Mouse (Mus musculus): ENCODE measurements at regions not wholly inside any gene's neighbourhood (a gene's known extent, or its start where the extent isn't known, plus 50 kb on each side); places are given as distances from the start of the nearest gene placed in this dataset.

DNA sequence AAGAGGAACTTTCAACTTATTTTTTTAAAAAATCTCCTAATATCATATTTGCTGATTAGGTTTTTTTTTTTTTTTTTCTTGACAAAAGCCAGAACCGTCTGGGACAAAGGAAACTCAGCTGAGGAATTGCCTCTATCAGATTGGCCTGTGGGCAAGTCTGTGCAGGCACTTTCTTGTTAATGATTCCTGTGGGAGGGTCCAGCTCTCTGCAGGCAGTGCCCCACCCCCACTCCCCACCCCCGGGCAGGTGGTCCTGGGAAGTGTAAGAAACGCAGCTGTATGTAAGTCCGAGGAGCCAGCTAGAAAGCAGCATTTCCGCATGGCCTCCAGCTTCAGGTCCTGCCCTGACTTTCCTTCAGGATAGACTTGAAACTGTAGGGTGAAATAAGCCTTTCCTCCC is 377.7 kb downstream of the Sox2 start:
- no peak for DNase-seq

- DNase-seq, result no peak
Observed at GRCm38 (mm10) chr3:35029924-35030323, 379.7 kb downstream of the Sox2 start.

GRCm38 (mm10) chr3:35033587-35033986 is 383.4 kb downstream of the Sox2 start:
- no peak for DNase-seq

DNA sequence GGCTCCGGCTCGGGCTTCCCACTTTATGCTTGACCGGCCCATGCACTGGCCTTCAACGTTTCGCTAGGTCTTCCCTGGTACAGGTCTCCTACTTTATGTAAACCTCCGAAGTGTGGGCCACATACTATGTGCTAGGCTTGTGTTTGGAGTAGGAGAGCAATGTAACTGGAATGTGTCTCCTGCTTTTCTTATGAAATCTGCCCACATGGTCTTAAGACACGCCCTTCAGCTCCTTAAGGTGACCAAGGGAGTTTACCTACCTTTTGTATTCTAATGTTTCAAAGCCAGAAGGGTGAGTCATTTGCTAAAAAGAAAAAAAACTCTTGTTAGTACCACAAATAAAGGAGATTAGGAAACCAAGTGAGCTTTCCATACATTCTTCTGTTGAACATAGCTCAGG is 385.0 kb downstream of the Sox2 start:
- no peak for DNase-seq

- no peak for DNase-seq
Observed at GRCm38 (mm10) chr3:35043705-35044104, 393.5 kb downstream of the Sox2 start.

DNA sequence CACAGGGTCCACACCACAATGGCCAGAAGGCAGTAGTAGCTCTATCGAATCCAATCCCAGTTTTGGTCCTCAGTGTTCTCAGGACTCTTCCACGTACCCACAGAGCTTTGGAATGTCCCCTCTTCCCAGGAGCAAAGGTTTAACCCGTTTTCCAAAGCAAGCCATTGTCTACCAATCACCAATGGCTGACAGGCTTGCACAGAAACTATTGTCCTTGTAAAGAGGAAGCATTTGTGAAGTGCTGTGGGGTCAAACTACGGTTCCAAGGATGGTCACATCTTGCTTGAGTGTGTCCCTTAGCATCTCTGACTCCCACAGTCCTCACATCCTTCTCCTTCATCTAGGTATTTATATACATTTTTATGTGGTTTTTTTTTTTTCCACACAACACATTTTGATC is 409.2 kb downstream of the Sox2 start:
- DNase-seq, result no peak

GRCm38 (mm10) chr3:35060042-35060441 is 409.8 kb downstream of the Sox2 start:
- DNase-seq, result no peak

DNA sequence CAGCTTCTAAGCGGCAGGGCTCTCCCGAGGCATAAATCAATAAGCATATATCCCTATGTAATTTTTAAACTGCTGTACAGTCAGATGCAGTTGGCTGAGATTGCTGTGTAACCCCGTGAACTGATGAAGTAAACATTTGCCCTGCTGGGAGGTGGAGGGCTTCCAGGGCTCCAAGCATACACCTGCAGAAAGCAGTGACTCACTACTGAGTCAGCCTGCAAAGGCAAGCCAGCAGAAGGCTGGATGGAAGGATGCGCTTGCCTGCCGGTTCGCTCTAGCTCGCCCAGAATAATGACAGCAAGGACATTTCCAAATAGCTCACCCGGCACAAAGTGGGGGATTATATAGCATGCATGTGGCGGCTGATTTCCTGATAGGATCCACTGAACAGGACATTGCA is 416.6 kb downstream of the Sox2 start:
- no peak for DNase-seq

- DNase-seq, result no peak
Observed at GRCm38 (mm10) chr3:35068586-35068985, 418.4 kb downstream of the Sox2 start.

DNA sequence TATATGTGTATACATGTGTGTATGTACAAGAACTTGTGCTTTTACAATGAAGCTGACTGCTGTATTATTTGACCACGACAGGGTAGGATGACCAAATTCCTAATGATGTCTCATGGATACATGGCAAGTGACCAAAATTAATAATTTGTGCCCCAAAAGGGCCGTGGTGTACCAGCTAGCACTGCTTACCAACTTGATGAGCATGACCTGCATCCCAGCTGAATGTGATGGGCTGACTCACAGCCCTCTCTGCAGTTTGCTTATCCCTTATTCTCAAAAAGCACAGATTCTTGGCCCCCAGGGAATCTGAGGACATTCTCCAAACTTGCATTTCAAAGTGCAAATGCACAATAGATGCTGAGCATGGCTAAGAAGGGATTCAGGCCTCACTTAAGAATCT is 420.8 kb downstream of the Sox2 start:
- no peak for DNase-seq

DNA sequence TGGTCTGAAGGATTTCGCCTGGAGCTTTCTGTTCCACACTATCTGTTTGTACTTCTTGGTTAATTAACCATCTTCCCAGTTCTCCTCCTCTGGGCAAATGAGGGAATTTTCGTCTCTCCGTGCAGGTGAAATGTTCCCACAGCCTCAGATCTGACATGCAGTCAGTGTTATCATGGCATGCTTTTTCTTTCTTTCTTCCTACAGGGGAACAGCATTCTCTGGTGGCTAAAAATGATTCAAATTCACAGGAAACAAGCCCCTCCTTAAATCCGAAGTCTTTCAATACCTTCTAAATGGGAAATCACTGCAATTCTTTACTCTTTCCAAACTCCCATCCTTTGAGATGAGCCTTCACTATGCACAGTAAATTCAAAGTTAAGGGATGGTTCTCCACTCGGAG is 429.7 kb downstream of the Sox2 start:
- DNase-seq, result no peak

GRCm38 (mm10) chr3:35084091-35084867 is 434.1 kb downstream of the Sox2 start:
- DNase-seq, result no peak

GRCm38 (mm10) chr3:35088241-35089080 is 438.3 kb downstream of the Sox2 start:
- DNase-seq, result peak; percentile 12

- DNase-seq, result peak; percentile 7
Observed at GRCm38 (mm10) chr3:35090496-35091133, 440.4 kb downstream of the Sox2 start.

GRCm38 (mm10) chr3:35093001-35093400 is 442.8 kb downstream of the Sox2 start:
- DNase-seq, result no peak

DNA sequence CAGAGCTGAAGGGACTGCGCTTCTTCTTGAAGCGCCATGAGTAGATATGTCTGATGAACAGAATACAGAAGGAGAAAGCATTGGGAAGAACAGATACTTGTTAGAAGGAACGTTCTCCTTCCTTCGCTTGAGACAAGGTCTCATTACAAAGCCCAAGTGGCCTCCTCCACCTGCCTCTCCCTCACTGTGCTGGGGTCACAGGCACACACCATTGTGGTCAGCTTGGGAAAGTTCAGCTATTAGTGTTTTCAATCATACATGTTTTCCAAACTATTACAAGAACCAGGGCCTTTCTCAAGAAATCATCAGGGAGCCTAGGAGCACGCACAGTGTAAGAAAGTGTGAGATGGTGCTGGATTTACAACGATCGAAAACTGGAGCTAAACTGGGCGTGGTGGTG is 445.0 kb downstream of the Sox2 start:
- DNase-seq, result no peak

DNA sequence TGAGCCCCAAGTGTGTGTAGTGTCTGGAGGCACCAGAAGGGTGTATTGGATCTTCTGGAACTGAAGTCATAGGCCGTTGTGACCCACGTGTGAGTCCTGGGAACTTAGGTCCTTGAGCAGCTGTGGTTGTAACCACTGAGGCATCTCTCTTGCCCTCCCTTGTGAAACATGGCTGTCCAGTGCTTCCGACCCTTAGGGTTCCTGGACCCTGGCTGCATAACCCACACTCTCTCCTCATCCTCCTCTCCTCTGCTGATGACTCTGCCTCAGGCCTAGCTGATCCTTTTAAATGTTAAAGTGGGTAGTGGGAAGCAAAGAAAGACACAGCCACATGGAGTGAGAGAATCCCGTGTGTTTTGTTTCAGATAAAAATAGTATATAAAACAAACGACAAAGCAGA is 446.2 kb downstream of the Sox2 start:
- DNase-seq, result no peak

GRCm38 (mm10) chr3:35097766-35098165 is 447.6 kb downstream of the Sox2 start:
- DNase-seq, result no peak

DNA sequence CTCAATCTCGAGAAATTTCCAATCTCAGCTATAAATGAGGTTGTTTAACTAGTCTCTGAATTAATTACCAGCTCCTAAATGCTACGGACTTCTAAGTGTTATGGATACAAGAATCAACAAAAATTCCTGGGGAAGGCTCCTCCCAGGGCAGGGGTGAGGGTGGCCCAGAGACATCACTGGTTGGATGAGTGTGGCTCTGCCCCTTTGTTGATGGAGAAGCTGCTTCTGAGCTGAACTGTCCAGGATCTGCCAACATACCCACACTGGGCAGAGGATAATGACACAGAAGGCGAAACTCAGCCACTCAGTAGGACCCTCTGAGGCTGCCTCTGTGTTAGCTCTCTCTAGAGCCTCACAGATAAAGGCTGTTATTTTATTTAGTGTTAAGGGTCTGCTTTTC is 449.0 kb downstream of the Sox2 start:
- DNase-seq, result no peak

DNA sequence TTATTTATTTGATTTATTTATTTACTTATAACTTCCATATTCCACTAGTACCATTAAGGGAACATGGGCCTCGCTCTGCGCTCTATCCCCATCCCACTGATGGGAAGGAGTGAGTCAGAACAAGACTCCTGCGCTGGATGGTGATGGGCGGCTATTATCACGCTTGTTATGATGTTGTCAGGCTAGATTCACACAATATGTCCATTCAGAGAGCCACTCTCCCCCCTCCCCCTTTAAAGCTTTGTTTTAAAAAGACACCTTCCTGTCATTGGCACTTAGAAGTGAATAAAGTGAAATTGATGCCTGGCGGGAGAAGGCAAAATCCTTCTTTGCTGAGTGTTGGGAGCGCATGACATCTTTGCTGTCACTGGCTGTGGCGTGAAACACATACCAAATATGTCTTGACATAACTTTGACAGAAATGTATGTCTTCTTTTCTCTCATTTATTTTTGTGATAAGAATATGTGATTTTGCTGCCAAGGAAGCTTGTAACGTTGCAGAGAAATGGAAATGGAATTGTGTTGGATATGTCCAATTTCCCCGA is 449.7 kb downstream of the Sox2 start:
- no peak for DNase-seq

DNA sequence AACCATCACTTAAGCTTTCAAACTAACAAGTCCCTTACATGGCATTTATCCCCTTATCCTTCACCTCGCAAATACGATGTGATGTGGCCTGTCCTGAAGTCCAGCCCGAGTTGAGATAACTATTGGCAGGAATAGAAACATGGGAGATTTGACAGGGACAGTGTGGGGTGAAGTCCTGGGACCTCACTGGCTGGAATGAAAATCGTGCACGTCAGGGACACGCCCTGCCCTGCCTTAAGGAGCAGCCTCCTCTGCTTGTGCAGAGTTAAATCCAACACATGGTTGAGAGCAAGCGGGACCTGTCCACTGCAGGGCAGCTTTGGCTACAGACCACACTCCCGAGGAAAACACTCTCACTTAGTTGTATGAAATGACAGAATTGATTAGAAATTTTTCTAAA is 451.1 kb downstream of the Sox2 start:
- DNase-seq, result no peak

DNA sequence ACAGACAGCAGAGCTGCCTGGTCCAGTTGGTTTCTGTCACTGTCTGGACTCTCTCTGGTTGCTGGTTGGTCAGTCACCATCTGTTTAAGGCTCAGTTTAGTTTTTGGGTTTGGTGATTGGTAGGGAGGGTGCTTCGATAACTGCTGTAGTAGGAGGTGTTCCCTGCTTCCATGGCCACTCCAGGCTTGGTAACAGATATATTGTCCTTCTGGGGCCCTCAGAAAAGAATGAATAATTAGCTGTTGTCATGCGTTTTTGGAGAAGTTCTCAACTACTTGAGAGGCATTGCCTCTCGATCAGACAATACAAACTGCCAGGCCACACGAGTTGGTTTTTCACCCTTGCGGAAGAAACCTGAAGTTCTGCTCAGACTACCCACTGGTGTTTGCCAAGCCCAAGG is 451.7 kb downstream of the Sox2 start:
- no peak for DNase-seq
